Mouse (Mus musculus): ENCODE measurements around the gene Acy3. TPM values are rescaled to one million over a fixed set of nuclear protein-coding genes. Genes with fewer than 3 reads are reported as not detected.

The Acy3 gene
- total RNA-seq, 2 experiments from 2014 or later: 1.7 to 2.7 TPM

Other genes with a start within 250 kb of the Acy3 start
- gene Kmt5b, start 219.1 kb upstream of the Acy3 start, total RNA-seq (2021): 10 to 100 TPM; 19.1 to 20.2 TPM
- 1 to 10 TPM; 1.8 to 2.3 TPM for gene Chka, start 134.8 kb upstream of the Acy3 start, total RNA-seq (2021)
- gene Tcirg1, start 79.4 kb upstream of the Acy3 start, total RNA-seq (2021): 1 to 10 TPM; 5.2 to 7.0 TPM
- gene Ndufs8, start 73.8 kb upstream of the Acy3 start, total RNA-seq (2021): 100 to 1,000 TPM; 260 to 277 TPM
- gene Aldh3b1, start 56.8 kb upstream of the Acy3 start, total RNA-seq (2021): 1 to 10 TPM; 1.4 to 1.7 TPM
- 10 to 100 TPM in 1 of 2 experiments, 1 to 10 TPM in 1; 8.4 to 10.2 TPM for gene Unc93b1, start 51.4 kb upstream of the Acy3 start, total RNA-seq (2021)
- gene Aldh3b3, start 27.9 kb upstream of the Acy3 start, total RNA-seq (2021): not detected
- gene Aldh3b2, start 14.2 kb upstream of the Acy3 start, total RNA-seq (2021): 1 to 10 TPM in 1 of 2 experiments, not detected in 1; 1.0 TPM
- gene Tbx10, start 6.2 kb downstream of the Acy3 start, total RNA-seq (2021): not detected
- gene Nudt8, start 14.0 kb downstream of the Acy3 start, total RNA-seq (2021): 10 to 100 TPM; 21.5 to 23.1 TPM
- gene Gm49405, start 14.1 kb downstream of the Acy3 start, total RNA-seq (2021): under 1 TPM; 0.31 to 0.35 TPM
- under 1 TPM; 0.69 to 0.75 TPM for gene Doc2g, start 16.7 kb downstream of the Acy3 start, total RNA-seq (2021)
- gene Ndufv1, start 26.2 kb downstream of the Acy3 start, total RNA-seq (2021): 100 to 1,000 TPM; 412 to 474 TPM
- gene Gstp1, start 51.4 kb downstream of the Acy3 start, total RNA-seq (2021): 100 to 1,000 TPM; 344 to 356 TPM
- gene Gstp2, start 59.5 kb downstream of the Acy3 start, total RNA-seq (2021): 100 to 1,000 TPM; 118 to 133 TPM
- not detected for gene Gstp3, start 73.0 kb downstream of the Acy3 start, total RNA-seq (2021)
- not detected for gene Cabp2, start 95.0 kb downstream of the Acy3 start, total RNA-seq (2021)
- gene Cdk2ap2, start 110.6 kb downstream of the Acy3 start, total RNA-seq (2021): 10 to 100 TPM; 17.8 to 23.4 TPM
- 1 to 10 TPM; 2.8 to 5.7 TPM for gene Pitpnm1, start 113.4 kb downstream of the Acy3 start, total RNA-seq (2021)
- gene Aip, start 139.3 kb downstream of the Acy3 start, total RNA-seq (2021): 10 to 100 TPM; 58.2 to 68.5 TPM
- not detected for gene Gpr152, start 153.2 kb downstream of the Acy3 start, total RNA-seq (2021)
- gene Cabp4, start 157.5 kb downstream of the Acy3 start, total RNA-seq (2021): not detected
- 10 to 100 TPM; 15.9 to 24.1 TPM for gene Coro1b, start 162.0 kb downstream of the Acy3 start, total RNA-seq (2021)
- under 1 TPM in 1 of 2 experiments, not detected in 1; 0.35 TPM for gene Ptprcap, start 167.0 kb downstream of the Acy3 start, total RNA-seq (2021)
- 10 to 100 TPM; 19.9 to 24.4 TPM for gene Rps6kb2, start 176.8 kb downstream of the Acy3 start, total RNA-seq (2021)
- gene Carns1, start 188.9 kb downstream of the Acy3 start, total RNA-seq (2021): 10 to 100 TPM; 17.7 to 20.0 TPM
- 1 to 10 TPM; 4.7 to 5.9 TPM for gene Tbc1d10c, start 204.7 kb downstream of the Acy3 start, total RNA-seq (2021)
- gene Ppp1ca, start 205.5 kb downstream of the Acy3 start, total RNA-seq (2021): 100 to 1,000 TPM; 206 to 208 TPM
- gene Rad9a, start 215.1 kb downstream of the Acy3 start, total RNA-seq (2021): 1 to 10 TPM; 2.5 to 3.5 TPM
- gene Clcf1, start 227.7 kb downstream of the Acy3 start, total RNA-seq (2021): under 1 TPM; 0.28 to 0.59 TPM
- not detected for gene AC109138.7, start 227.8 kb downstream of the Acy3 start, total RNA-seq (2021)
- 10 to 100 TPM; 13.0 to 21.1 TPM for gene Pold4, start 245.3 kb downstream of the Acy3 start, total RNA-seq (2021)